Mouse (Mus musculus): Measurements from ENCODE around the gene Abhd17a.
A peak's percentile ranks its signal among the peaks of the same experiment; 100 is the strongest.

Gene Abhd17a

DNA sequence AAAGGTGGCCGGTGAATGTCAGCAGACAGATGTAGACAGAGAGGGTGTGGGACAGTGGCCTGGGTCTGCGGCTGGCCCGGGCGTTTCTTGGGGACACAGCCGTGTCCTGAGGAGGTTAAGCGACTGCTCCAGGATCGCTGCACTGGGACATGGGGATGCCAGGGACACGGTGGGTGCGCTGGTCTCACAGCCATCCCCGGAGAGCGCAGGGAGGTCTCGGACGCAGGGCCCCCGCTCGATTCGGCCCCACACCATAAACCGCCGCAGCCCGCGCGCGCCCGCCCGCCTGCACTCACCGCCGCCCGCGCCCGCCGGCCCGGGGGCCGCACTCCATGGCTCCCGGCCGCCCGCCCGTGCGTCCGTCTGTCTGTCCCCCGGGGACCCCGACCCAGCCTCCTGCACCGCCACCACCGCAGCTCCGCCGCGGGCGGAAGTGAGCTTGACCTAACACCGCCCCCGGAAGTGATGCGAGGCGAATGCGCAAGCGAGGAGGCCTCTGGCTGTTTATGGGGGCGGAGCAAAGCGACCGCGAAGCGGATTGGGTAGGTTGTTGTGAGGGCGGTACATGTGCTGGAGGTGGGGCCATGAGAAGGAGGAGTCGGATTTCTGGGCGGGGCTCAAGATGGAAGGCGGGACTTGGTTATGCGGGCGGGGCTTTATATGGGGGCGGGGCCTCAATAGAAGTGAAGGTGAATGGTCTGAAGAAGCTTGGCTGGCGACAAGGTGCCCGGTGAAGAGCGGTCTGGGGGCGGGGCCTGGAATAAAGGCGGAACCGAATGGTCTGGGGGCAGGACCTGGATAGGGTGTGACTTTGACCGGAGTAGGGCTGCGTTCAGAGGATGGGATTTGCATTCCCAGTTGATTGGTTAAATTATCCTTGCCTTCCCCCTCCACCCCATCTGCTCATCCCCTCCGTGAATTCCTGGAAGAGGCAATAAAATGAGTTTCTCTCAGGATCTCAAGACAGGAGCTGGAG lies at the start of gene Abhd17a:
Gene Abhd17a, minus strand, starts transcription at position 463 of the 976 bp plus-strand sequence.
- peak; percentile 99 for DNase-seq

DNA sequence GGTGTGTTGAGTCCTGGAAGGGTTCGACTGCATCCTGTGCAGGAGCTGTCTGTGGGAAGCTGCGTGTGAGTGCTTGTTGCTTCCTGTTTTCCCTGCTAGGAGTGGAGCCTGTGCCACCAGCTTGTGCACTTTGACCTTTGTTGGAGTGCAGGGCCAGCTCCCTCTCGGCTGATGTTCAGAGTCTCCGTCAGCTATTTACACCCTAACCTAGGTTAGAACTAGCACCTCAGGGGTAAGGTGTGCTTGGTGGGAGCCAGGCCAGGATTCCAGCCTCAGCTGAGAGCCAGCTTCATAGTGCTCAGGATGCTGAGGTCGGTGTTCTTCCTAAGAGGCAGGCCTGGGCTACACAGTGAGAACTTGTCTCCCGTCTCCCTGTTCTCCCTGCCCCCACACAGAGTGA lies 45.2 kb upstream of the Abhd17a start:
- DNase-seq: peak; percentile 54 to 74

DNA sequence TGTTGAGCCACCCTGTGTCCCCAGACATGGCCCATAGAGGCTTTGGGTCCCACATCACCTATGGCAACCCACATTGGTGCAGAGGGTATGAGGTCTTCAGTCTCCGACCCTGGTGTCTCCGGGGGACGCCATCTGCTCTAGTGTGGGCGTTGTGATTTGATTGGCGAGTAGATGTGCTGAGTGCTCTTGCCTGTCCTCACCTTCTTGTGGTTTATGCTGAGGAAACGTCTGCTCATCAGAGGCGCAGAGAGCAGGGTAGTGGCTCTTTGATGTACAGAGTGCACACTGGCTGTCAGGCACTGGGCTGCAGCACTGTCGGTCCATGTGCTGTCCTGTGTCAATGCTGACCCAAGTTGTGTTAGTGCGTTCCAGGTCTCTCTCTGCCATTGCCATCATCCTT lies 38.8 kb upstream of the Abhd17a start:
- DNase-seq: no peak

DNA sequence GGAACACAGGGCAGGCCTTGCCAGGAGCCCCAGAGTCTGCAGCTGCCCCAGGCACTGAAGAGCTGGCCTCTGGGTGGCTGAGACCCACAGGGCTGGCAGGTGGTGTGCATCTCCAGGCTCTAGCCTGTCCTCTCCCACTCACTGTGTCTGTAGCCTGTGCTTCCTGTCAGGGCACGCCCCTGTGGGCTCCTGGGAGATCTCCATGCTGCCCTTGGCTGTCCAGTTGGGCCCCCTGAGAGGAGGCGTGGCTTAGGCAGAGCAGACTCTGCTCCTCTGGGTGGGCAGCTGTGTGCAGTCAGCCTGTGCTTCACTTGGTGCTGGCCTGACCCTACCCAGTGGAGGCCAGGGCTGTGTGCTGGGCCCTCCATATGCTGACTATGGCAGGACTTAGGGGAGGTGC lies 37.5 kb upstream of the Abhd17a start:
- peak; percentile 45 to 79 for DNase-seq

DNA sequence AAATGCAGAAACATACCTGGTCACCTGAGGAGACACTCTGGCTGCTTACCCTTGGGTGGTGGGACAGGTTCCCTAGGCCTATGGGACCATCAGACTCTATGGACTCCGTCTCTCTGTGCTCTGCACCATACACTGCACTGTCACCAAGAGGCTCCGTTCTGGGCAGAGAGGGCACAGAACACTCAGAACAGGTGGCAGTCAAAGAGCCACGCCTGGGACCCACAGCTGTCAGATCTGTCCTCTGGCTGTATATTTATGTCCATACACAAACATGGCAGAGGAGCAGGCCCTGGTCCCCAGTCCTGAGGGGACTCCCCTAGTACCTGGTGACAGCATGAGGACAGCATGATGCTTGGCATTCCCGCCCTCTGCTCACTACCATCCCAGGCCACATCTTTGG lies 35.6 kb upstream of the Abhd17a start:
- DNase-seq: no peak

DNA sequence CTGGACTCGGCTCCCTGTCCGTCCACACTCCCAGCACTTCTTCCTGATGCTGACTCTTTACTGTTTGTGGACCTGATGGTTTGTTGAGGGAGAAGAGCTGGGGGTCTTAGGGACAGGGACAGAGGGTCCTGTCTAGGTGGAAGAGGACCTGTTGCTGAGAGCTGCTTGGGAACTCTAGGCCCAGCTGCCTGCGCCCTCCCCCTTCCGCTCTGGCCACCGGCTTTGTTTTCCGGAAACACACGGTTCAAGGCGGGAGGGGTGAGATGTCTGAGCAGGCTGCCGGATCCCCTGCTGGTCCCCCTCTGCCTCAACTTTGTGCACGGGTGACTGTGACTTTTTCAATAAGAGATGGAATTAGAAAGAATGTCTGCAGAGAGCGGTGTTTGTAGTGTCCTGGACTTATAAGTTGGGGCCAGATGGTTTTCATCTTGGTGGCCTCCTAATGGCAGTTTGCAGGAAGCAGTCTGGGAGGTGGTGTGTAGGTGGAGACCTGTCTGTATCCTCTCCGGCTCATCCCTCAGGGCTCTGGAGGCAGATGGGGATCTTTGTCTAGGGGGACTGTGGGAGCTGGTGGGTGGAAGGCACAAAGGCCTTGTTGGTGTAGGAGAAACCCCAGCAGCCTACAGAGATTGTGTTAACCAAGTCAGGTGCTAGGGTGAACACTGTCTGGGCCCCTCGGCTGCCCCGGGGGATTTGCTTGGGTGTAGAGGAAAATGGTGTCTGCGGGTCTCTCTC lies 33.5 kb upstream of the Abhd17a start:
- DNase-seq: peak; percentile 76 to 84

DNA sequence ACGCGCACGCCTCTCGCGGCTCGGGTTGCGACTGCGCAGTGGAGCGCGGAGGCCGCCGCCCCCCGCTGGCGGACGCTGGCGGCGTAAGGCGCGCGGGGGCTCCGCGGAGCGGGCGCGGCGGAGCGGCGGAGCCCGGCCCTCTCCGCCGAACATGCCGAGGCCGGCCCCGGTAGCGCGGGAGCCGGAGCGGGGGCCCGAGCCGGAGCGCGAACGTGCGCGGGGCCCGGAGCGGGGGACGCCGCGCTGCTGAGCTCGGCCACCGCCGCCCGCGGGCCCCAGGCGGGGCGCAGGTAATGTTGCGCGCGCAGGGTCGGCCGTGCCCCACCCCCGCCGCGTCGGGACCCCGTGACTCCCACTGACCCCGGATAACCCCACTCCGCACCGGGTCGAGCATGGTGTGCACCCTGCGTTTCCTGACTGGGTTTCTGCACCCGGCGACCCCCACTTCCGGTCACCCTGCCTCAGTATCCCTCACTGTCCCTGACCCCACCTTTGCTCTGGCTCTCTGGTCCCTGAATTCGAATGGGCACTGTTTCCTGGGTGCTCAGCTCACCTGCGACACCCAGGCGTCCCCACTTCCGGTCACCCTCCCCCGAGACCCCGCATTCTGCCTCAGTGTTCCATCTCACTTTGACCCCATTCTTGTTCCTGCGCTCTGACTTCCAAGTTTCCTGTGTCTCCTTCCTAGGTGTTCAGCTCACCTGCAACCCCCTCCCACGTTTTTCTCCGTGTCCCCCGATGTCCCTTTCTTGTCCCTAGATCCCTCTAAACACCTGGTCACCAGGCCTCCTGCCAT lies 32.7 kb upstream of the Abhd17a start, which contains the start of gene Csnk1g2:
Gene Csnk1g2, plus strand, starts transcription at position 178 of the 796 bp plus-strand sequence.
- peak; percentile 39 to 82 for DNase-seq

DNA sequence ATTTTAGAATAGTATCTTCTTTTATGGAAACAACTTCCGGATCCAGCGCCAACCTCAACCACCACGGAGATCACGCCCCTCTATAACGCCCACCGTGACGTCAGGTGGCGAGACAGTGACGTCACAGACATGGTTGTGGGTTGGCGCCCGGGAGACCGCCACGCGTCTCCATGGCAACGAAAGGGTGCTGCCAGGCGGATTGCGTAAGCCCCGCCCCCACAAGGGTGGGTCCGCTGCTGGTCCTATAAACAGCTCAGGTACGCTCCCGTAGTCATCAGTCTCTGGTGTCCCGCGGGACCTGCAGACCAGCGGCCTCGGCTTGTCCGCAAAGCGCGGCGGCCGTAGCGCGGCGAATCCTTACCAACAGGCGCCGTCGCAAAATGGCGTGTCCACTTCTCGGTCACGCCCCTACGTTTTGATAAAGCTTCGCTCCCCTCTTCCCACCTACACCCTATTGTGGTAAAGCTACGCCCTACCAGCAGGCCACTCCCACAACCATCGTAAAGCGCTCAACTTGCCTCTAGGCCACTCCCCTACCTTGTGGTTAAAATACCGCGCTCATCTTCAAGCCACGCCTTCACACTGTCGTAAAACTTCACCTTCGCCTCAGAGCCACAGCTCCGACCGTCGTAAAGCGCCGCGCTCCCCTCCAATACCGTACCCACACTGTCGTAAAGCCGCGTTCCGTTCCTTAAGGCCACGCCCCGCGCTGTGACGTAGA lies 32.0 kb upstream of the Abhd17a start:
- peak; percentile 100 for DNase-seq

DNA sequence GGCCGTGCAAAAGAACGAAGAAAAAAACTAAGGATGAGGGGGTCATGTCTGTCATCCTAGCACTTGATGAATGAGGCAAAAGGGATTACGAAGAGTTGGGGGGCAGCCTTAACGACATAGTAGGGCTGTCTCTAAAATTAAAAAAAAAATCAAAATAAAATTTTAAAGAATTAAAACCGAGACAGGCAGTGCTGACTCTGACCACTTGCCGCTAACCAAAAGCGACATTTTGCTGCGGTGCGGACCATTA lies 31.5 kb upstream of the Abhd17a start:
- DNase-seq: no peak

DNA sequence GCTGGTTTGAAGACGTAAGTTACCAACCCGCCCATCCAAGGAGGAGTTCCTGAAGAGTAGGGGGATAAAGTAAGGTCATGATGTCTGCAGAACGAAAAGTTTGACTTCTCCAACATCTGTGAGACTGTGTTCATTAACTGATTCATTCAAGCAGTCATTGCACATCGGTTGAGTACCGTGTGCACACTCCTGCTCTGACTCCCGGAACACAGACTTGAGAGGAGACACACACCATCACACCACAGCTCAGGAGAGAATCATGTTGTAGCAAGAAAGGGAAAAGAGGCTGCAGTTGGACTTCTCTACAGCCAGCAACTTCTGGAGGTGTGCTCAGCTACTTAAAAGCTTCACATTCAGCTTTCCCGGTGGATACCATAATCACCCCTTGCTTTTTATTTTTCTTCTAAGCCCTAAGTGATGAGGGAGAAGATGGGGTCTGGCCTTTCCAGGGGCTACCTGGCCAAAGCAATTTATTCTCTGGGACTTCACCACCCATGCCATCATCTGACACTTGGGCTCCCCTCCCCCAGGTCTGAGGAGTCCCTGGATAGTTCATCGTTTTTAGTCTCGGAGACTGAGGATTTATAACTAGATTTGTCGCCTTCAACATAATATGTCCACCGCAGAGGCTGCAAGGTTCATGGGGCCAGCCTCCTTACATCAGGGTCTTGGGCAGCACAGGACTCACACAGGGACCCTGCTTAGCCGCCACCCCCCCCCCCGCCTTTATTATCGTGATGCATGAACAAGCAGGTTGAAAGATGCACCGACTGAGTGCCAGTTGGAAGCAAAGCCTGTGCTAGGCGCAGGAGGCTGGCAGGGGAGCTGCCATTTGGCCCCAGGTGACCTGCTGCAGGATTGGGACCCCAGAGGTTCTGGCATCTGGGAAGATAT lies 30.9 kb upstream of the Abhd17a start:
- no peak for DNase-seq

DNA sequence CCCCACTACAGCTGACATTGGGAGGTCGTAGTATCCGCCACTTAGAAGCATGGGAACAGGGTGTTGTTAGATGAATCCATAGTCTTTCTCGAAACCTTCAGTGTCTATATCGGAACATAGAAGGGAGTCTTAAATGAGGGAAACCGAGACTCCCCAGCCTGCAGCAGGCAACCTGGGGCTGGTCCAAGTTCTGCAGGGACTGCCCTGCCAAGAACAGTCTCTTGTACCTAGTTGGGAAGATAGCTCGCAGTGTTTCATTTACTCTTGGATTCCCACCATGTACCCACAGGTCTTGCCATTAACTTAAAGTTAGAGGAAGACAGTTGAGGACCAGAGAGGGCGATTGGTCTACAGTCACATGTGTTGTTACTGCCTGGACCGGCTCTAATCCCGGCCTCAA lies 30.2 kb upstream of the Abhd17a start:
- DNase-seq: no peak

DNA sequence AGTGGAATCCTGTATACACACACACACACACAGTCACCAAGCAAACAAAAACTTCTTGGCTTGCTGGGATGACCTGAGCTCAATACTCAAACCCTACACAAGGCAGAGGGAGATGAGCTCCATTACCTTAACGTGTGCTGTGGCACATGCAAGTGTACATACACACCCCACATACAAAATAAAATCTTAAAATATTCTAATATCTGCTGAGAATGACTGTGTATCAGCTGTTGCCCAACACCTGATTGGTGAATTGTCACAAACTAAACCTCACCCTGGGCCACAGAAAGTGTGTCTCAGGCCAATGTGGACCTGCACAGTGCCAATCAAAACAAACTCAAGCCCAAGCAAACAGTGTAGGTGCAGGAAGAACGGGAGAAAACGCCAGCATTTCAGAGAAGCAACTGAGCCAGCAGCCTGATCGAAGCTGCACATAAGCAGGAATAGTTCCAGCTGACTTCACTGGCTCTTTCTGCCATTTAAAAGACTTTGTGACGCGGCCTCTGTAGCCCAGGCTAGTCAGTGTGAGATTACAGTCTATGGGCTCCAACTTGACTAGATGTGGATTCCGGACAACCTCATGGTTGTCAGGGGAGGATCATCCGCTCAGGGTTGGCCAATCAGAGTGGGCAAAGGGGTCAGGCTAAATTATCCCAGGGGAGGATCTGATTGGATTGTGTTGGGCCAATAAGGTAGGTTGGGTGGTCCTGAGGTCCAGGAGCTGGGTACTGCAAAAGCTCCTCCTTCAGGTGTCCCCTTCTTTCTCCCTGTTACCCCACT lies 29.5 kb upstream of the Abhd17a start:
- peak in 1 of 2 experiments; percentile 32 for DNase-seq

DNA sequence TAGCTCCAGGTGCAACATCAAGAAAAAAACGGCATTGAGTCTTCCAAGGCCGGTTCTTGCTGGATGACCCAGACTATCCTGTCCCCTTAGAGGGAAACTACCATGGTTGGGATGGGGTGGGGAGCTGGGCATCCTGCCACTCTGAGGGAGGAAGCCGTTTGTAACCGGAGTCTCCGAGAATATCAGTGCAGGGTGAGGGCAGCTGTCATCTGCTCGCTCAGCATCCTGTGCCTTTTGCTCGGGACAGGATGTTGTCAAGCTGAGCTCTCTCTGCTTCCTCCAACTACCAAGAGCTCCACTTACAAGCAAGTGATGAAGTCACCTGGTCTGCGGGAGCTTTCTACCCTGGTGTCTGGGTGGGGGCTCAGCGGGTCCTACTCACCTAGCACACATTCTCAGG lies 28.0 kb upstream of the Abhd17a start:
- peak; percentile 68 to 87 for DNase-seq

DNA sequence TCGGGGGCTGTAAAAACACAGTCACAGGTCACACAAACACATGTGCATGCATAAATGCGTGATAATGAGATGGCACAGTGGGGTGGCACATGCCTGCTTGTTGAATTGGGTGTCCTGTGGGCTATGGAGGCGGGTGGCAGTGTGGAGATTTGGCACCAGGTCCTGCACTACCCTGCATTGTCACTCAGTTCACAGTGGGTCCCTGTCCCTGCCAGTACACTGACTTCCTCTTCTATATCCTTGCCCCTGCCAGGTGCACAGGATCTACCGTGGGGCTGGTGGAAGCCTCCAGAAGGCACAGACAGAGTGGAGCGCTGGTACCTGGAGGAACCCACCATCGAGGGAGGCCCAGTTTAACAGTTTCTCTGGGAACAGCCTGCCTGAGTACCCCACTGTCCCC lies 24.2 kb upstream of the Abhd17a start:
- DNase-seq: no peak

DNA sequence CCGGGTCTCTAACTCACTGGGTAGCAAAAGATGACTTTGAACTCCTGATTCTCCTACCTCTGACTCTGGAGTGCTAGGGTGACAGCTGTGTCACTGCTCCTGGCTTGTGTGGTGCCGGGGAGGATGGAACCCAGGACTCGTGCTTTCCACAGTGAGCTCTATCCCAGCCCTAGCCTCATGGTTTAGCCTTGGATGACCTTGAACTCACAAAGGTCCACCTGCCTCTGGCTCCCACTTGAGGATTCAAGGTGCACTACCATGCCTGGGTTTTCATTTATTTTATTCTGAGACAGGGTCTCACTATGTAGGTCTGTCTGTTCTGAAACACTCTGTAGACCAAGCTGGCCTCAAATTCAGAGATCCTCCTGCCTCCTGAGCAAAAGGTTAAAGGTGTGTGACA lies 23.7 kb upstream of the Abhd17a start:
- DNase-seq: no peak

DNA sequence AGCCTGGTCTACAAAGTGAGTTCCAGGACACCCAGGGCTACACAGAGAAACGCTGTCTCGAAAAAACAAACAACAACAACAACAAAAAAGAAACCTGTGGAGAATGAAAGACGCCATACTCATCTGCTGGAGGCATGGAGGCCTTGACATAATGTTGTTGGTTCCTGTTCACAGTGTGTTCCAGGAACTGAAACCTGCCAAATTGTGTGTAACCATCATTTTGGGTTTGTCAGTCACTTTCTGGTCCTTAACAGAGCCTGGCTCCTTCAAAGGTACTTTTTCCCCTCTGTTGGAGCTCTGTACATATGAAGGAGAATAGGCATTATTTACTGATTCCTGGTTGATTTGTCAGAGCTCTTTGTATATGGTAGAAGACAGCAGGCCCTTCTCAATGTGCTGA lies 21.8 kb upstream of the Abhd17a start:
- no peak for DNase-seq

DNA sequence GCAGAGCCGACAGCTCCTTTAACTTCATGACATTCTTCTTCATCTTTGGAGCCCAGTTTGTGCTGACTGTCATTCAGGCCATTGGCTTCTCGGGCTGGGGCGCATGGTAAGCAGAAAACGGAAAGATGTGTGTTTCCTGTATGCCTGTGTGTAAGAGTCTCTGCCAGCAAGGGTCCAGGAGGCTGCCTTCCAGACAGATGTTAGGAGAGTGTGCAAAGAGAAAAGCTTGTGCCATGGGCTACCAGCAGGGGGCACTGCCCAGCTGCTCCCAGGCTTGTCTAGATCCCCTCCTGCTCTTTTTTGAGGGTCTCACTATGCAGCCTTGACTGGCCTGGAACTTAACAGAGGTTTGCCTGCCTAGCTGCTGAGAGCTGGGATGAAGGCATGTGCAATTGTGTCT lies 20.9 kb upstream of the Abhd17a start:
- DNase-seq: peak; percentile 68 to 71

DNA sequence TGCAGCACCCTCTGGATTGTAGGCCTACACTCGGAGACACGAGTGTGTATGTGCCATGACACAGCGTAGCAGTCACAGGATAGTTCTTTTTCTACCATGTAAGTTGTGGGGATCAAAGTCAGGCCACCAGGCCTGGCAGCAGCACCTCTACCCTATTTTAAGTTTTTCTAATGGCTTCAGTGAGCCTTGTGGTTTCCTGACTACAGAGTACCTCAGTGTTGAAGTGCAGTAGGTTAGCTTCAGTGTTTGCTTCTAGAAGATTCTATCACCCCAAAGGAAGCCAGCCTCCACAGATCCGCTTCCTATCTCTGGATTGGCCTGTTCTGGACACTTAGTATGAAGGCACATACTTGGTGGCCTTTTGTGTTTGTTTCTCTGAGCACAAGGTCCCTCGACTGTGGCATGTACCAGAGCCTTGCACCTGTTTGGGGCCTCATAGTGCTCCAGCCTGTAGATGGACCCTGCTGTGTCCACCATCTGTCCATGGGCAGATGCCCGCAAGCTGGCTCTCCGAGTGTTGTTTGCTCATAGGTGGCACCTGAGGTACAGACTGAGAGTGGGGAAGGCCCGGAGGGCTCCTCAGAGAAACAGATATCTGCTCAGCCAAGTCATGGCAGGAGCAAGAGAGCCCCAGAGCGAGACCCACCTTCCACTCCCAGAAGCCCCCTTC lies 20.1 kb upstream of the Abhd17a start:
- DNase-seq: no peak

DNA sequence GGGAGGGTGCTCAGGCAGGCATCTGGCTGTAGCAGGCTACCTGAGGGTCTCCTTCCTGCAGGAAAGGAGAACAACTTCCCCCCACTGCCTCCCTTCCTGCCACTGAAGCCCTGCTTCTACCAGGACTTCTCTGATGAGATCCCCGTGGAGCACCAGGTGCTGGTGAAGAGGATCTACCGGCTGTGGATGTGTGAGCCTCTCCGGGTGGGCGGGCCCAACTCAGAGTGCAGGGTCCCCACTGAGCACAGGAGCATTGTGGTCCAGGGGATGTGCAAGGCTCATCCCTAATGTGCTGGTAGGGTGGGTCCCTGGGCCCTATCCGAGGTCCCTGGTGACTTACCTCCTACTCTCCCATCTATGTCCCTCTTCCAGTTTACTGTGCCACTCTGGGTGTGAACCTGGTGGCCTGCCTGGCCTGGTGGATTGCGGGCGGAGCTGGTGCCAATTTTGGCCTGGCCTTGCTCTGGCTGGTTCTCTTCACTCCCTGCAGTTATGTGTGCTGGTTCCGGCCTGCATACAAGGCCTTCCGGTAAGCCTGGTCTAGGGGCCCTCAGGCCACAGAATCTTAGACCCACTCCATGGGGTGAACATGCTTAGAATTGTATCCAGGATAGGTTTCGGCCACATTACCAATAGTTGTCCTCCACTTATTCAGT lies 19.3 kb upstream of the Abhd17a start:
- DNase-seq: no peak

DNA sequence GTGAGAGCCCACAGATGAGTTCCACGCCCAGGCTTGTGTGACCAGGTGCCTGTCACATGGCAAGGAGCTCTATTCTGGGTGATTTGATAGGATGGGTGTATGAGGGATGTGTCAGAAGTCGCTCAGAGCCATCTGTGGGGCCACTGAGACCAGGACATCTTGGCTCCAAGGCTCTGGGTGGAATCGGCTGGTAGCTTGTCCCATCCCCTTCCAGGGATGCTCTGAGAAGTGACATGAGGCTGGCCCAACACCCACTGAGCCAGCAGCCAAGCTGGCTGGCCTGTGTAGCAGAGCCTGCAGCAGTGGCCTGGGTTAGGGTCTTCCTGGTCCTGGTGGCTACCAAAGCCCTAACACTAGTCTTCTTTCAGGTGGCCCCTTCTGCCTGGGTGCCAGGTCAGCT lies 18.3 kb upstream of the Abhd17a start:
- DNase-seq: no peak
